Mouse (Mus musculus) gastrocnemius, adult 2 months (tissue): ENCODE results near the gene Actbl2. TPM values are rescaled to one million over a fixed set of nuclear protein-coding genes. Genes with fewer than 3 reads are reported as not detected.

ENCODE experiments used
- DNase-seq: peaks from one replicate; pipeline ENCODE4 v3.0.0; 2022
- H3K27ac ChIP-seq: fragments of 200-600 bp; 2 replicates; pipeline ENCODE4 v1.8.1; 2022; ENCODE audit warnings: mild to moderate bottlenecking
- H3K4me3 ChIP-seq: fragments of 200-600 bp; 2 replicates; pipeline ENCODE4 v1.8.1; 2022; ENCODE audit warnings: mild to moderate bottlenecking, moderate library complexity
- CTCF ChIP-seq: fragments of 200-600 bp; IDR thresholded peaks from 2 replicates; pipeline ENCODE4 v1.8.1; 2022; ENCODE audit warnings: antibody characterized with exemption, mild to moderate bottlenecking, moderate library complexity
- intact Hi-C: fragments of 180-260 bp; cut with DNase I; formaldehyde crosslinking; loops from one replicate; pipeline ENCODE4 v1.15.1; 2025
- long read RNA-seq, 2 experiments: library from polyadenylated mRNA; stranded (forward); transcript quantifications; one replicate each; pipeline ENCODE4 v2.0.0; 2021
- total RNA-seq, 2 experiments: library from RNA; stranded (reverse); gene quantifications; 2 replicates each; pipeline ENCODE4 v1.2.3; 2021

The Actbl2 gene
- total RNA-seq = not detected
- long read RNA-seq, experiment 1 = 0 reads
- long read RNA-seq, experiment 2 = 0 reads

- no peak for TF ChIP-seq CTCF
- H3K27ac ChIP-seq = no peak within 1 kb of the TSS
- DNase-seq = no peak
- intact Hi-C loops = no loop called here
- no peak within 1 kb of the TSS for H3K4me3 ChIP-seq
These were observed at the start of gene Actbl2 for GRCm38 (mm10) chr13:111254713-111255112. Gene Actbl2, plus strand, starts transcription at chr13:111255013.

- Histone ChIP-seq H3K4me3 (no peak overlapping the region), H3K27ac (no peak overlapping the region)
- DNase-seq = no peak
- no peak for TF ChIP-seq CTCF
- intact Hi-C loops = no loop called here
These were observed 44.0 kb upstream of the Actbl2 start for GRCm38 (mm10) chr13:111210649-111211378.

GRCm38 (mm10) chr13:111228768-111229167 is 26.0 kb upstream of the Actbl2 start:
- TF ChIP-seq CTCF = no peak
- intact Hi-C loops = no loop called here
- DNase-seq = no peak
- no peak overlapping the region for H3K27ac ChIP-seq
- H3K4me3 ChIP-seq = no peak overlapping the region

GRCm38 (mm10) chr13:111229541-111229940 is 25.3 kb upstream of the Actbl2 start:
- Histone ChIP-seq H3K27ac (no peak overlapping the region), H3K4me3 (no peak overlapping the region)
- no peak for TF ChIP-seq CTCF
- DNase-seq = no peak
- intact Hi-C loops = no loop called here

- H3K4me3 ChIP-seq = no peak overlapping the region
- TF ChIP-seq CTCF = no peak
- intact Hi-C loops = no loop called here
- no peak overlapping the region for H3K27ac ChIP-seq
- DNase-seq = no peak
These were observed 22.4 kb upstream of the Actbl2 start for GRCm38 (mm10) chr13:111232416-111232815.

GRCm38 (mm10) chr13:111233356-111233755 is 21.5 kb upstream of the Actbl2 start:
- intact Hi-C loops = no loop called here
- TF ChIP-seq CTCF = no peak
- H3K27ac ChIP-seq = no peak overlapping the region
- no peak for DNase-seq
- no peak overlapping the region for H3K4me3 ChIP-seq

- Histone ChIP-seq H3K4me3 (no peak overlapping the region), H3K27ac (no peak overlapping the region)
- no peak for DNase-seq
- intact Hi-C loops = no loop called here
- TF ChIP-seq CTCF = no peak
These were observed 20.2 kb upstream of the Actbl2 start for GRCm38 (mm10) chr13:111234573-111234972.

- DNase-seq = peak; percentile 20
- Histone ChIP-seq H3K27ac (no peak overlapping the region), H3K4me3 (no peak overlapping the region)
- no peak for TF ChIP-seq CTCF
- intact Hi-C loops = loop anchor here (5.0 kb wide), 2 partner anchors 177 to 268 kb away; no protein-coding TSS in a partner anchor
These were observed 19.1 kb upstream of the Actbl2 start for GRCm38 (mm10) chr13:111235719-111236166.

GRCm38 (mm10) chr13:111236461-111236864 is 18.4 kb upstream of the Actbl2 start:
- Histone ChIP-seq H3K4me3 (no peak overlapping the region), H3K27ac (no peak overlapping the region)
- intact Hi-C loops = loop anchor here (5.0 kb wide), 2 partner anchors 176 to 269 kb away; no protein-coding TSS in a partner anchor
- no peak for DNase-seq
- no peak for TF ChIP-seq CTCF

GRCm38 (mm10) chr13:111237296-111237695 is 17.5 kb upstream of the Actbl2 start:
- TF ChIP-seq CTCF = peak; percentile 18; the same call in 1 of the 2 replicates
- H3K4me3 ChIP-seq = no peak overlapping the region
- no peak for DNase-seq
- no peak overlapping the region for H3K27ac ChIP-seq
- intact Hi-C loops = loop anchor here (5.0 kb wide), 2 partner anchors 175 to 270 kb away; no protein-coding TSS in a partner anchor

GRCm38 (mm10) chr13:111237865-111238465 is 16.8 kb upstream of the Actbl2 start:
- no peak for DNase-seq
- H3K4me3 ChIP-seq = no peak overlapping the region
- no peak overlapping the region for H3K27ac ChIP-seq
- TF ChIP-seq CTCF = peak; percentile 77
- intact Hi-C loops = loop anchor here (1.0 to 5.0 kb wide), 4 partner anchors 174 to 855 kb away; no protein-coding TSS in a partner anchor

- DNase-seq = no peak
- no peak overlapping the region for H3K4me3 ChIP-seq
- H3K27ac ChIP-seq = no peak overlapping the region
- intact Hi-C loops = no loop called here
- TF ChIP-seq CTCF = no peak
These were observed 3.7 kb upstream of the Actbl2 start for GRCm38 (mm10) chr13:111251106-111251505.

- H3K4me3 ChIP-seq = no peak overlapping the region
- H3K27ac ChIP-seq = no peak overlapping the region
- no peak for DNase-seq
- intact Hi-C loops = no loop called here
- TF ChIP-seq CTCF = no peak
These were observed 3.0 kb upstream of the Actbl2 start for GRCm38 (mm10) chr13:111251795-111252194.
